In genomic region chr4:114907056-114907917, GRCm38 (mm10) we compare ENCODE assay signal across 9 mouse cellular contexts. TPM values are rescaled to one million over a fixed set of nuclear protein-coding genes. Genes with fewer than 3 reads are reported as not detected.
A peak's percentile ranks its signal among the peaks of the same experiment; 100 is the strongest.
DNase-seq lines count a peak whose midpoint lies in the region; ATAC-seq and TF ChIP-seq lines count a peak whose summit lies in the region.
"Had no signal": no experiment of that assay in that cellular context is flagged by ENCODE, and none has a peak within 500 bp of the region (broad histone marks: within the 10 kb centered on the region; RNA-seq: fewer than 3 reads in every experiment).

No protein-coding gene starts in this region.

- no peaks in the 10 kb centered on the region for H3K36me3 ChIP-seq in heart, adult 2 months (ENCODE audit: control insufficient read depth, insufficient read depth, low read length)
- H3K36me3 ChIP-seq in ES-Bruce4 (ENCODE audit: control insufficient read depth, insufficient read depth, low read length, poor library complexity, severe bottlenecking): no peaks in the 10 kb centered on the region
- H3K36me3 ChIP-seq in forebrain, embryonic 11.5 days (ENCODE audit: control insufficient read depth, insufficient read depth, low read length): no peaks in the 10 kb centered on the region
- H3K36me3 ChIP-seq in neural tube, embryonic 12.5 days: no peaks in the 10 kb centered on the region

- peak overlapping the region; percentile 80 for H3K4me3 ChIP-seq in heart, adult 2 months
- H3K4me3 ChIP-seq in ES-Bruce4 (ENCODE audit: low read depth, low read length): peak overlapping the region; percentile 18; the same call in 1 of the 2 replicates
- peak overlapping the region; percentile 41 for H3K4me3 ChIP-seq in forebrain, embryonic 11.5 days (ENCODE audit: low read depth, low read length)
- H3K4me3 ChIP-seq in neural tube, embryonic 12.5 days: peak overlapping the region; percentile 43

- no peak for TF ChIP-seq POLR2A in heart, adult 2 months (IDR thresholded peaks at IDR 0.05; ENCODE audit: insufficient read depth, low read depth, low read length)
- no peak for TF ChIP-seq POLR2A in ES-Bruce4 (IDR thresholded peaks at IDR 0.05; ENCODE audit: insufficient read depth, low read length)

- H3K79me2 ChIP-seq in heart, adult 2 months (replicated peaks; ENCODE audit: control insufficient read depth, insufficient read depth, low read length): no peaks in the 10 kb centered on the region

- DNase-seq in heart, adult 2 months: peak in 1 of 2 experiments; percentile 40
- no peak for DNase-seq in heart, adult 18-20 months
- peak; percentile 72 for DNase-seq in forebrain, embryonic 11.5 days (ENCODE audit: low spot score)
- peak; percentile 54 for DNase-seq in kidney, postnatal 10 days
- DNase-seq in right cerebral cortex, postnatal 14 days: no peak
- DNase-seq in MN1 (ENCODE audit: low spot score): no peak

- no peak overlapping the region for H3K27ac ChIP-seq in heart, adult 2 months
- no peak overlapping the region for H3K27ac ChIP-seq in ES-Bruce4 (ENCODE audit: insufficient read depth, low read length)
- H3K27ac ChIP-seq in forebrain, embryonic 11.5 days (ENCODE audit: low read depth, low read length): no peak overlapping the region
- no peak overlapping the region for H3K27ac ChIP-seq in neural tube, embryonic 12.5 days

- ATAC-seq in forebrain, embryonic 11.5 days (replicated peaks; ENCODE audit: low FRiP score): no peak
- ATAC-seq in neural tube, embryonic 12.5 days (ENCODE audit: low FRiP score, low read depth): no peak

- intact Hi-C loops in heart, adult 2 months (cut with DNase I): loop anchor here (5.0 kb wide), 2 partner anchors 80 to 150 kb away; partner anchors contain the start of genes Cmpk1 and Tal1

- H3K9ac ChIP-seq in heart, adult 2 months (ENCODE audit: low read depth, low read length): peak overlapping the region; percentile 85
- H3K9ac ChIP-seq in ES-Bruce4 (ENCODE audit: low read depth, poor library complexity, severe bottlenecking): peak overlapping the region; percentile 18; the same call in 1 of the 2 replicates
- H3K9ac ChIP-seq in forebrain, embryonic 11.5 days (ENCODE audit: low read length): peak overlapping the region; percentile 41
- peak overlapping the region; percentile 45; the same call in 1 of the 2 replicates for H3K9ac ChIP-seq in neural tube, embryonic 12.5 days

- peaks cover 24% of the 10 kb centered on the region for H3K27me3 ChIP-seq in heart, adult 2 months (ENCODE audit: control insufficient read depth, insufficient read depth, low read length)
- peaks cover 63% of the 10 kb centered on the region for H3K27me3 ChIP-seq in ES-Bruce4 (ENCODE audit: control insufficient read depth, insufficient read depth, low read length, poor library complexity, severe bottlenecking)
- peaks cover 88% of the 10 kb centered on the region for H3K27me3 ChIP-seq in forebrain, embryonic 11.5 days (ENCODE audit: control insufficient read depth, insufficient read depth, low read length)
- peaks cover 96% of the 10 kb centered on the region for H3K27me3 ChIP-seq in neural tube, embryonic 12.5 days (replicated peaks)

- H3K4me2 ChIP-seq in forebrain, embryonic 11.5 days (ENCODE audit: low read depth, low read length, severe bottlenecking): peak overlapping the region; percentile 62; the same call in 1 of the 2 replicates
- H3K4me2 ChIP-seq in neural tube, embryonic 12.5 days (replicated peaks): peak overlapping the region; percentile 72

- no peak for TF ChIP-seq CTCF in heart, adult 2 months (IDR thresholded peaks at IDR 0.05)
- TF ChIP-seq CTCF in ES-Bruce4 (IDR thresholded peaks at IDR 0.05; ENCODE audit: low read depth, low read length): no peak

- H3K9me3 ChIP-seq in ES-Bruce4 (replicated peaks; ENCODE audit: control insufficient read depth, insufficient read depth, low read length, poor library complexity, severe bottlenecking): no peaks in the 10 kb centered on the region
- H3K9me3 ChIP-seq in forebrain, embryonic 11.5 days (ENCODE audit: control insufficient read depth, low read length): no peaks in the 10 kb centered on the region
- no peaks in the 10 kb centered on the region for H3K9me3 ChIP-seq in neural tube, embryonic 12.5 days

- H3K4me1 ChIP-seq in heart, adult 2 months (ENCODE audit: control insufficient read depth, insufficient read depth, low read length): peaks cover 1% of the 10 kb centered on the region; the same call in 1 of the 2 replicates
- H3K4me1 ChIP-seq in ES-Bruce4 (ENCODE audit: control insufficient read depth, insufficient read depth, low read length): no peaks in the 10 kb centered on the region
- peaks cover 23% of the 10 kb centered on the region; the same call in 1 of the 2 replicates for H3K4me1 ChIP-seq in forebrain, embryonic 11.5 days (replicated peaks; ENCODE audit: control insufficient read depth, insufficient read depth, low read length)
- peaks cover 22% of the 10 kb centered on the region for H3K4me1 ChIP-seq in neural tube, embryonic 12.5 days

- no peak for TF ChIP-seq EP300 in heart, adult 2 months (IDR thresholded peaks at IDR 0.05; ENCODE audit: insufficient read depth, low read depth, low read length)
- TF ChIP-seq EP300 in ES-Bruce4 (IDR thresholded peaks at IDR 0.05; ENCODE audit: insufficient read depth, low read depth, low read length): no peak

- 13% methylated on average over 74 of the region's 74 CpGs for WGBS in heart, adult 2 months
- under 1% methylated on average over 73 of the region's 74 CpGs for WGBS in forebrain, embryonic 11.5 days
- 1% methylated on average over 74 of the region's 74 CpGs for WGBS in neural tube, embryonic 12.5 days

RNA-seq across cellular contexts. Expression of gene Foxd2, which starts 1.4 kb away (rescaled TPM):
- total RNA-seq in heart, adult 2 months (2021): under 1 TPM; 0.16 to 0.32 TPM
- polyA plus RNA-seq in heart, adult 2 months (2012; rRNA removed): 0.14 and 0.15 TPM in 2 replicates
- total RNA-seq in heart, adult 18-20 months (2021): under 1 TPM; 0.35 to 0.49 TPM
- not detected in 2 replicates for polyA plus RNA-seq in ES-Bruce4 (2011; ENCODE audit: insufficient read depth, insufficient read length, low read depth, missing spikeins)
- 1.1 and 1.6 TPM in 2 replicates for polyA plus RNA-seq in forebrain, embryonic 11.5 days (2014; fragmentation: Nextera tagmentation; extraction: Ambion mirVana)
- polyA plus RNA-seq in neural tube, embryonic 12.5 days (2016; fragmentation: Nextera tagmentation; extraction: Ambion mirVana): 2.2 and 2.5 TPM in 2 replicates

RNA-seq across cellular contexts. Expression of gene Foxe3, which starts 18.5 kb away (rescaled TPM):
- total RNA-seq in heart, adult 2 months (2021): not detected
- not detected in 2 replicates for polyA plus RNA-seq in heart, adult 2 months (2012; rRNA removed)
- not detected for total RNA-seq in heart, adult 18-20 months (2021)
- not detected in 2 replicates for polyA plus RNA-seq in ES-Bruce4 (2011; ENCODE audit: insufficient read depth, insufficient read length, low read depth, missing spikeins)
- polyA plus RNA-seq in forebrain, embryonic 11.5 days (2014; fragmentation: Nextera tagmentation; extraction: Ambion mirVana): 0.29 and 0.32 TPM in 2 replicates
- not detected in 2 replicates for polyA plus RNA-seq in neural tube, embryonic 12.5 days (2016; fragmentation: Nextera tagmentation; extraction: Ambion mirVana)
- polyA plus RNA-seq: C2C12 had no signal

Comparison
In these comparisons a context has a peak if more than half of its experiments do, and no peak if none do; other contexts are left out.
1. DNase-seq: peak in forebrain, embryonic 11.5 days (single experiment) and kidney, postnatal 10 days (single experiment); none in heart, adult 18-20 months (0 of 2), right cerebral cortex, postnatal 14 days (single experiment) and MN1 (single experiment).
2. H3K4me3 ChIP-seq: peak in every context shown above with its lines; median percentile 80 in heart, adult 2 months; 43 in neural tube, embryonic 12.5 days; 41 in forebrain, embryonic 11.5 days; 18 in ES-Bruce4.
3. H3K9ac ChIP-seq: peak in every context shown above with its lines; median percentile 85 in heart, adult 2 months; 45 in neural tube, embryonic 12.5 days; 41 in forebrain, embryonic 11.5 days; 18 in ES-Bruce4.